Mouse (Mus musculus) liver, adult 2 months (tissue): ENCODE data around the gene 3830406C13Rik.

Source experiments
- CTCF ChIP-seq: fragments of 200-500 bp; IDR thresholded peaks from 2 replicates; pipeline ENCODE4 v1.5.1; 2011; ENCODE audit warnings: low read depth, low read length, control low read depth
- POLR2A ChIP-seq: fragments of 200-500 bp; IDR thresholded peaks from 2 replicates; pipeline ENCODE4 v1.6.1; 2011; ENCODE audit warnings: low read length, control low read depth; ENCODE audit not compliant: insufficient read depth; ENCODE audit errors: extremely low read depth

GRCm38 (mm10) chr14:12338811-12339565 is 55.0 kb downstream of the 3830406C13Rik start:
- TF ChIP-seq CTCF (no peak), POLR2A (no peak)
